Mouse (Mus musculus) hindbrain, postnatal 0 days (tissue): ENCODE results near the gene Cradd. TPM values are rescaled to one million over a fixed set of nuclear protein-coding genes. Genes with fewer than 3 reads are reported as not detected.

ENCODE experiments used
- ATAC-seq: fragments of 200-750 bp; cut with Nextera tagmentation; 2 replicates; pipeline ENCODE4 v1.8.0; 2017; ENCODE audit warnings: mild to moderate bottlenecking, moderate TSS enrichment, moderate library complexity
- DNase-seq: peaks from one replicate; pipeline ENCODE4 v3.0.0-alpha.2; 2015; ENCODE audit warnings: low spot score
- H3K27ac ChIP-seq: fragments of 300-500 bp; sonication (generic); 2 replicates; pipeline ENCODE4 v1.5.1; 2014; ENCODE audit warnings: mild to moderate bottlenecking
- H3K27me3 ChIP-seq: fragments of 300-500 bp; sonication (generic); 2 replicates; pipeline ENCODE4 v1.6.1; 2014; ENCODE audit warnings: low read length, mixed read lengths; ENCODE audit not compliant: insufficient read depth
- H3K36me3 ChIP-seq: fragments of 300-500 bp; sonication (generic); 2 replicates; pipeline ENCODE4 v1.6.1; 2014; ENCODE audit warnings: low read length, mixed read lengths; ENCODE audit not compliant: insufficient read depth
- H3K4me1 ChIP-seq: fragments of 300-500 bp; sonication (generic); 2 replicates; pipeline ENCODE4 v1.6.1; 2014; ENCODE audit warnings: antibody characterized with exemption, low read length, mixed read lengths; ENCODE audit not compliant: insufficient read depth
- H3K4me2 ChIP-seq: fragments of 300-500 bp; sonication (generic); 2 replicates; pipeline ENCODE4 v1.6.1; 2014; ENCODE audit warnings: low read depth, mild to moderate bottlenecking, low read length, moderate library complexity, mixed read lengths
- H3K4me3 ChIP-seq: fragments of 300-500 bp; sonication (generic); 2 replicates; pipeline ENCODE4 v1.5.1; 2014; ENCODE audit warnings: low read length
- H3K9ac ChIP-seq: fragments of 300-500 bp; sonication (generic); replicated peaks from 2 replicates; pipeline ENCODE4 v1.6.1; 2014; ENCODE audit warnings: mild to moderate bottlenecking, low read length, moderate library complexity, mixed read lengths
- H3K9me3 ChIP-seq: fragments of 300-500 bp; sonication (generic); 2 replicates; pipeline ENCODE4 v1.6.1; 2016; ENCODE audit warnings: low read length, mixed read lengths
- CTCF ChIP-seq: IDR thresholded peaks from 2 replicates; pipeline ENCODE4 v1.5.1; 2016; ENCODE audit warnings: antibody characterized with exemption, control low read depth, low read depth
- WGBS: fragments of 180-500 bp; shearing (Covaris S2); extraction: QIAGEN DNeasy Blood & Tissue Kit; methylation state at CpG from one replicate; pipeline ENCODE4 v1.1.7; 2014; 5-methylcytosine and 5-hydroxymethylcytosine counted together
- polyA plus RNA-seq: library from polyadenylated mRNA; unstranded; fragments of >200 nt; fragmentation: Nextera tagmentation; extraction: Ambion mirVana; gene quantifications from 2 replicates; pipeline ENCODE4 v1.2.1, GENCODE M21; 2015
- total RNA-seq: library from RNA; depleted of rRNA; stranded (reverse); fragments of >200 nt; gene quantifications from 2 replicates; pipeline ENCODE4 v1.2.3, GENCODE M21; 2014

The Cradd gene
- total and polyA plus RNA-seq, 2 experiments from 2014 or later, result 8.9 to 15.5 TPM

- H3K27ac ChIP-seq, result no peak overlapping the region
- 43% methylated on average over 11 of the region's 11 CpGs for WGBS
- H3K9me3 ChIP-seq, result no peaks in the 10 kb centered on the region
- TF ChIP-seq CTCF, result no peak
- H3K9ac ChIP-seq, result no peak overlapping the region
- H3K36me3 ChIP-seq, result no peaks in the 10 kb centered on the region
- peak; percentile 27 for DNase-seq
- no peak overlapping the region for H3K4me2 ChIP-seq
- no peaks in the 10 kb centered on the region; the same call in 1 of the 2 replicates for H3K4me1 ChIP-seq
- no peak for ATAC-seq
- no peaks in the 10 kb centered on the region for H3K27me3 ChIP-seq
- H3K4me3 ChIP-seq, result no peak overlapping the region
Observed at GRCm38 (mm10) chr10:95306824-95307552, 16.9 kb downstream of the Cradd start.

- H3K4me2 ChIP-seq, result no peak overlapping the region
- ATAC-seq, result no peak
- WGBS, result 48% methylated on average over 4 of the region's 4 CpGs
Observed at GRCm38 (mm10) chr10:95304240-95304639, 19.7 kb downstream of the Cradd start.

GRCm38 (mm10) chr10:95302211-95303163 is 21.4 kb downstream of the Cradd start:
- H3K4me2 ChIP-seq, result no peak overlapping the region
- 62% methylated on average over 11 of the region's 12 CpGs for WGBS
- TF ChIP-seq CTCF, result no peak
- ATAC-seq (no peak), DNase-seq (no peak)
- no peaks in the 10 kb centered on the region for H3K9me3 ChIP-seq
- no peaks in the 10 kb centered on the region for H3K27me3 ChIP-seq
- H3K36me3 ChIP-seq, result no peaks in the 10 kb centered on the region
- H3K4me3 ChIP-seq, result no peak overlapping the region
- peaks cover 7% of the 10 kb centered on the region; the same call in 1 of the 2 replicates for H3K4me1 ChIP-seq
- H3K9ac ChIP-seq, result no peak overlapping the region
- H3K27ac ChIP-seq, result no peak overlapping the region

More at GRCm38 (mm10) chr10:95304240-95304639, 19.7 kb downstream of the Cradd start:
- no peak for TF ChIP-seq CTCF
- H3K9me3 ChIP-seq, result no peaks in the 10 kb centered on the region
- H3K27ac ChIP-seq, result no peak overlapping the region
- no peak overlapping the region for H3K9ac ChIP-seq
- no peaks in the 10 kb centered on the region for H3K27me3 ChIP-seq
- no peak for DNase-seq
- no peak overlapping the region for H3K4me3 ChIP-seq
- no peaks in the 10 kb centered on the region for H3K36me3 ChIP-seq
- H3K4me1 ChIP-seq, result no peaks in the 10 kb centered on the region

- H3K4me2 ChIP-seq, result no peak overlapping the region
- H3K4me3 ChIP-seq, result no peak overlapping the region
- H3K36me3 ChIP-seq, result no peaks in the 10 kb centered on the region
- no peak for ATAC-seq
- no peaks in the 10 kb centered on the region for H3K27me3 ChIP-seq
- H3K27ac ChIP-seq, result no peak overlapping the region
- H3K9ac ChIP-seq, result no peak overlapping the region
- TF ChIP-seq CTCF, result no peak
- peaks cover 8% of the 10 kb centered on the region; the same call in 1 of the 2 replicates for H3K4me1 ChIP-seq
- no peaks in the 10 kb centered on the region for H3K9me3 ChIP-seq
- 90% methylated on average over 8 of the region's 8 CpGs for WGBS
- no peak for DNase-seq
Observed at GRCm38 (mm10) chr10:95300178-95300793, 23.6 kb downstream of the Cradd start.

- Histone ChIP-seq H3K27ac (no peak overlapping the region), H3K27me3 (no peaks in the 10 kb centered on the region), H3K4me2 (no peak overlapping the region), H3K4me3 (no peak overlapping the region), H3K9me3 (no peaks in the 10 kb centered on the region), H3K4me1 (peaks cover 8% of the 10 kb centered on the region; the same call in 1 of the 2 replicates), H3K9ac (no peak overlapping the region), H3K36me3 (no peaks in the 10 kb centered on the region)
- DNase-seq (no peak), ATAC-seq (no peak)
- 81% methylated on average over 7 of the region's 7 CpGs for WGBS
- TF ChIP-seq CTCF, result no peak
Observed at GRCm38 (mm10) chr10:95299808-95300133, 24.2 kb downstream of the Cradd start.

GRCm38 (mm10) chr10:95299010-95299807 is 24.7 kb downstream of the Cradd start:
- TF ChIP-seq CTCF, result no peak
- no peak overlapping the region for H3K27ac ChIP-seq
- DNase-seq (no peak), ATAC-seq (no peak)
- no peak overlapping the region for H3K4me2 ChIP-seq
- H3K9me3 ChIP-seq, result no peaks in the 10 kb centered on the region
- H3K9ac ChIP-seq, result no peak overlapping the region
- H3K36me3 ChIP-seq, result no peaks in the 10 kb centered on the region
- no peak overlapping the region for H3K4me3 ChIP-seq
- no peaks in the 10 kb centered on the region for H3K27me3 ChIP-seq
- 86% methylated on average over 18 of the region's 18 CpGs for WGBS
- H3K4me1 ChIP-seq, result peaks cover 8% of the 10 kb centered on the region; the same call in 1 of the 2 replicates
